Mouse (Mus musculus) layer of hippocampus, postnatal 25 days (tissue): ENCODE results near the gene Gm7029. TPM values are rescaled to one million over a fixed set of nuclear protein-coding genes. Genes with fewer than 3 reads are reported as not detected.

Experiments used
- microRNA-seq, 2 experiments: library from miRNA; unstranded; fragments of <30 nt; microRNA quantifications; one replicate each; pipeline ENCODE4 v1.2.0; 2021
- total RNA-seq, 2 experiments: library from RNA; stranded (reverse); gene quantifications; 2 replicates each; pipeline ENCODE4 v1.2.3; 2021

Gene Gm7029
- total RNA-seq, 2 experiments from 2014 or later: not detected

Small RNA genes within 50 kb of the gene (microRNA-seq; reads per million reads assigned to microRNA genes)
- gene Gm27740: 0 reads per million in 2 experiments

Other genes starting within 250 kb of the Gm7029 start
- gene Zfp414, start 244.7 kb upstream of the Gm7029 start, total RNA-seq: 10 to 100 TPM; 42.8 to 52.2 TPM
- gene Pram1, start 235.8 kb upstream of the Gm7029 start, total RNA-seq: under 1 TPM in 1 of 2 experiments, not detected in 1; 0.27 TPM
- gene Hnrnpm, start 187.0 kb upstream of the Gm7029 start, total RNA-seq: 100 to 1,000 TPM; 129 to 152 TPM
- 10 to 100 TPM; 80.9 to 84.4 TPM for gene March2, start 155.2 kb upstream of the Gm7029 start, total RNA-seq
- 100 to 1,000 TPM; 304 to 328 TPM for gene Rab11b, start 113.3 kb upstream of the Gm7029 start, total RNA-seq
- gene Angptl4, start 92.0 kb upstream of the Gm7029 start, total RNA-seq: 1 to 10 TPM; 3.8 to 4.0 TPM
- gene Kank3, start 63.3 kb upstream of the Gm7029 start, total RNA-seq: 10 to 100 TPM; 27.8 to 35.8 TPM
- 100 to 1,000 TPM; 728 to 834 TPM for gene Rps28, start 49.3 kb upstream of the Gm7029 start, total RNA-seq
- 100 to 1,000 TPM; 214 to 222 TPM for gene Ndufa7, start 49.3 kb upstream of the Gm7029 start, total RNA-seq
- 10 to 100 TPM; 23.7 to 23.8 TPM for gene Cd320, start 30.7 kb upstream of the Gm7029 start, total RNA-seq
- gene Kifc1, start 16.8 kb downstream of the Gm7029 start, total RNA-seq: 1 to 10 TPM; 1.9 to 2.1 TPM
- gene Platr17, start 31.3 kb downstream of the Gm7029 start, total RNA-seq: not detected
- 10 to 100 TPM; 27.4 to 27.9 TPM for gene Daxx, start 35.6 kb downstream of the Gm7029 start, total RNA-seq
- 10 to 100 TPM; 36.2 to 37.0 TPM for gene Tapbp, start 42.1 kb downstream of the Gm7029 start, total RNA-seq
- 10 to 100 TPM; 27.7 to 29.6 TPM for gene Zbtb22, start 42.1 kb downstream of the Gm7029 start, total RNA-seq
- gene Rgl2, start 55.7 kb downstream of the Gm7029 start, total RNA-seq: 10 to 100 TPM; 53.4 to 72.7 TPM
- gene Pfdn6, start 66.5 kb downstream of the Gm7029 start, total RNA-seq: 10 to 100 TPM; 95.7 to 97.8 TPM
- gene Wdr46, start 66.8 kb downstream of the Gm7029 start, total RNA-seq: 10 to 100 TPM; 13.2 to 14.2 TPM
- 1 to 10 TPM; 6.0 to 6.6 TPM for gene B3galt4, start 77.7 kb downstream of the Gm7029 start, total RNA-seq
- 10 to 100 TPM; 85.0 to 95.9 TPM for gene Vps52, start 82.0 kb downstream of the Gm7029 start, total RNA-seq
- 100 to 1,000 TPM; 311 to 351 TPM for gene Rps18, start 82.2 kb downstream of the Gm7029 start, total RNA-seq
- gene H2-K1, start 126.5 kb downstream of the Gm7029 start, total RNA-seq: 10 to 100 TPM; 15.8 to 19.7 TPM
- 10 to 100 TPM; 37.1 to 44.3 TPM for gene Ring1, start 150.8 kb downstream of the Gm7029 start, total RNA-seq
- gene H2-Ke6, start 154.2 kb downstream of the Gm7029 start, total RNA-seq: 10 to 100 TPM; 54.3 to 63.9 TPM
- 10 to 100 TPM; 94.3 to 95.5 TPM for gene Slc39a7, start 157.8 kb downstream of the Gm7029 start, total RNA-seq
- 10 to 100 TPM; 76.0 to 83.6 TPM for gene Rxrb, start 158.0 kb downstream of the Gm7029 start, total RNA-seq
- gene Col11a2, start 165.6 kb downstream of the Gm7029 start, total RNA-seq: 10 to 100 TPM; 23.5 to 25.3 TPM
- under 1 TPM; 0.42 to 0.45 TPM for gene H2-Oa, start 218.5 kb downstream of the Gm7029 start, total RNA-seq
- gene H2-DMa, start 245.7 kb downstream of the Gm7029 start, total RNA-seq: 10 to 100 TPM; 32.3 to 35.1 TPM
- gene Brd2, start 248.8 kb downstream of the Gm7029 start, total RNA-seq: 100 to 1,000 TPM; 196 to 216 TPM